Mouse (Mus musculus): ENCODE measurements around the gene Slco4c1. TPM values are rescaled to one million over a fixed set of nuclear protein-coding genes. Genes with fewer than 3 reads are reported as not detected.

Slco4c1 gene
- total and polyA plus RNA-seq, 3 experiments: not detected

GRCm38 (mm10) chr1:96794690-96795089 lies 77.3 kb downstream of the Slco4c1 start:
- no peaks in the 10 kb centered on the region for H3K27me3 ChIP-seq (ENCODE audit: control insufficient read depth in 1 of 2, insufficient read depth in 2 of 2, low read length in 2 of 2)
- H3K4me3 ChIP-seq (ENCODE audit: control insufficient read depth in 1 of 2, insufficient read depth in 1 of 2, low read depth in 2 of 2, low read length in 2 of 2): no peak overlapping the region
- H3K36me3 ChIP-seq (ENCODE audit: control insufficient read depth in 1 of 2, insufficient read depth in 2 of 2, low read length in 2 of 2): no peaks in the 10 kb centered on the region
- no peak for TF ChIP-seq USF1 (IDR thresholded peaks at IDR 0.05; ENCODE audit: low read depth, low read length)
- TF ChIP-seq ETS1 (IDR thresholded peaks at IDR 0.05; ENCODE audit: low read depth, low read length): no peak
- no peak for TF ChIP-seq MEF2A (IDR thresholded peaks at IDR 0.05; ENCODE audit: extremely low read depth, insufficient replicate concordance, low read depth, low read length, poor library complexity, severe bottlenecking)
- TF ChIP-seq ELF1 (IDR thresholded peaks at IDR 0.05; ENCODE audit: low read depth, low read length): no peak
- TF ChIP-seq BHLHE40 (IDR thresholded peaks at IDR 0.05; ENCODE audit: borderline replicate concordance, low read depth, low read length): no peak
- TF ChIP-seq KAT2A (conservative IDR thresholded peaks at IDR 0.05; ENCODE audit: low read depth, low read length): no peak
- TF ChIP-seq SMC3 (IDR thresholded peaks at IDR 0.05; ENCODE audit: low read depth, low read length): no peak
- TF ChIP-seq RCOR1 (IDR thresholded peaks at IDR 0.05; ENCODE audit: low read depth, low read length): no peak
- TF ChIP-seq CHD1 (IDR thresholded peaks at IDR 0.05; ENCODE audit: low read depth, low read length): no peak
- no peak for TF ChIP-seq USF2 (IDR thresholded peaks at IDR 0.05; ENCODE audit: borderline replicate concordance in 1 of 2, insufficient read depth in 1 of 2, low read depth in 1 of 2, low read length in 2 of 2)
- no peak for TF ChIP-seq MAX (IDR thresholded peaks at IDR 0.05; ENCODE audit: low read length)
- no peak for TF ChIP-seq JUND (IDR thresholded peaks at IDR 0.05; ENCODE audit: low read depth, low read length)
- TF ChIP-seq POLR2A (IDR thresholded peaks at IDR 0.05; ENCODE audit: control insufficient read depth in 1 of 2, insufficient read depth in 1 of 2, low read depth in 1 of 2, low read length in 2 of 2, poor library complexity in 1 of 2): no peak
- TF ChIP-seq CTCF (IDR thresholded peaks at IDR 0.05 in 2 of 3, conservative IDR thresholded peaks at IDR 0.05 in 1 of 3; ENCODE audit: control insufficient read depth in 1 of 3, insufficient read depth in 1 of 3, low read depth in 2 of 3, low read length in 3 of 3, poor library complexity in 1 of 3, severe bottlenecking in 1 of 3): no peak
- no peak for TF ChIP-seq MXI1 (IDR thresholded peaks at IDR 0.05; ENCODE audit: low read depth, low read length)
- TF ChIP-seq ZC3H11A (IDR thresholded peaks at IDR 0.05; ENCODE audit: low read depth, low read length): no peak
- TF ChIP-seq ZKSCAN1 (IDR thresholded peaks at IDR 0.05; ENCODE audit: low read depth, low read length): no peak
- no peak for TF ChIP-seq HCFC1 (IDR thresholded peaks at IDR 0.05; ENCODE audit: low read depth, low read length)
- H3K9me3 ChIP-seq (replicated peaks; ENCODE audit: insufficient read depth, low read length): no peaks in the 10 kb centered on the region
- no peak for DNase-seq (ENCODE audit: low read depth, low spot score)
- H3K4me1 ChIP-seq (ENCODE audit: control insufficient read depth in 1 of 2, insufficient read depth in 2 of 2, low read length in 2 of 2): no peaks in the 10 kb centered on the region
- H3K27ac ChIP-seq (ENCODE audit: control insufficient read depth, low read depth, low read length): no peak overlapping the region
- no peaks in the 10 kb centered on the region for H3K79me2 ChIP-seq (ENCODE audit: control insufficient read depth, insufficient read depth, low read length, poor library complexity)
- H3K9ac ChIP-seq (ENCODE audit: control insufficient read depth, low read depth, low read length, poor library complexity, severe bottlenecking): no peak overlapping the region

- DNase-seq (ENCODE audit: low read depth, low spot score): no peak
- Histone ChIP-seq H3K9me3 (replicated peaks; ENCODE audit: insufficient read depth, low read length) (no peaks in the 10 kb centered on the region), H3K36me3 (ENCODE audit: control insufficient read depth in 1 of 2, insufficient read depth in 2 of 2, low read length in 2 of 2) (no peaks in the 10 kb centered on the region), H3K27me3 (ENCODE audit: control insufficient read depth in 1 of 2, insufficient read depth in 2 of 2, low read length in 2 of 2) (no peaks in the 10 kb centered on the region), H3K4me1 (ENCODE audit: control insufficient read depth in 1 of 2, insufficient read depth in 2 of 2, low read length in 2 of 2) (no peaks in the 10 kb centered on the region), H3K27ac (ENCODE audit: control insufficient read depth, low read depth, low read length) (no peak overlapping the region), H3K4me3 (ENCODE audit: control insufficient read depth in 1 of 2, insufficient read depth in 1 of 2, low read depth in 2 of 2, low read length in 2 of 2) (no peak overlapping the region), H3K9ac (ENCODE audit: control insufficient read depth, low read depth, low read length, poor library complexity, severe bottlenecking) (no peak overlapping the region), H3K79me2 (ENCODE audit: control insufficient read depth, insufficient read depth, low read length, poor library complexity) (no peaks in the 10 kb centered on the region)
- TF ChIP-seq HCFC1 (IDR thresholded peaks at IDR 0.05; ENCODE audit: low read depth, low read length) (no peak), TAL1 (IDR thresholded peaks at IDR 0.05; ENCODE audit: low read length) (no peak), MAZ (IDR thresholded peaks at IDR 0.05; ENCODE audit: low read depth, low read length) (no peak), ZNF384 (IDR thresholded peaks at IDR 0.05; ENCODE audit: low read depth, low read length) (no peak), GATA1 (IDR thresholded peaks at IDR 0.05; ENCODE audit: low read depth, low read length) (no peak), CHD2 (IDR thresholded peaks at IDR 0.05; ENCODE audit: low read length) (no peak), NELFE (IDR thresholded peaks at IDR 0.05; ENCODE audit: low read depth, low read length) (no peak), POLR2AphosphoS2 (IDR thresholded peaks at IDR 0.05; ENCODE audit: low read length) (no peak), RCOR1 (IDR thresholded peaks at IDR 0.05; ENCODE audit: low read depth, low read length) (no peak), MAX (IDR thresholded peaks at IDR 0.05; ENCODE audit: low read length) (no peak), POLR2A (IDR thresholded peaks at IDR 0.05; ENCODE audit: control insufficient read depth in 1 of 2, insufficient read depth in 1 of 2, low read depth in 1 of 2, low read length in 2 of 2, poor library complexity in 1 of 2) (no peak), CHD1 (IDR thresholded peaks at IDR 0.05; ENCODE audit: low read depth, low read length) (no peak), MYB (IDR thresholded peaks at IDR 0.05; ENCODE audit: low read depth, low read length) (no peak), GABPA (IDR thresholded peaks at IDR 0.05; ENCODE audit: low read depth, low read length) (no peak), ZC3H11A (IDR thresholded peaks at IDR 0.05; ENCODE audit: low read depth, low read length) (no peak), TBP (IDR thresholded peaks at IDR 0.05; ENCODE audit: low read depth, low read length) (no peak), BHLHE40 (IDR thresholded peaks at IDR 0.05; ENCODE audit: borderline replicate concordance, low read depth, low read length) (no peak)
Measured at GRCm38 (mm10) chr1:96794290-96794689, 77.7 kb downstream of the Slco4c1 start.
